Mouse (Mus musculus): Measurements from ENCODE around the gene Rnf41.

The Rnf41 gene

DNA sequence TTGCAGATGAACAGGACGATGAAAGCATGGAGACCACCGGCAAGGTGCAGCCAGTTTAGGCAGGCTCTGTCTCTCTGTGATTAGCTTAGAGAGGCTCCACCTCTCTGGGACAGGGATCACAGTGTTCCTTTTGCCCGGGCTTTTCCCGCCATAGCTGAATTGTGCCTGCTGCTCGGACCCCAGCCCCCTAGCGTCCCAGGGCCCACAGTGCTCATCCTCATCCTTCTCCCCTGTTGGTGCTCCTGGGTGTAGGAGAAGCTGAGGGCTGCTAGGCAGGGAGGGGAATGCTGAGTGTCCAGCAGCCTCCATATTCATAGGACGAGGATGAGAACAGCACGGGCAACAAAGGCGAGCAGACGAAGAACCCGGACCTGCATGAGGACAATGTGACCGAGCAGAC, 62.9 kb downstream of the Rnf41 start:
- DNase-seq (ENCODE audit: low spot score in 2 of 2): no peak

DNA sequence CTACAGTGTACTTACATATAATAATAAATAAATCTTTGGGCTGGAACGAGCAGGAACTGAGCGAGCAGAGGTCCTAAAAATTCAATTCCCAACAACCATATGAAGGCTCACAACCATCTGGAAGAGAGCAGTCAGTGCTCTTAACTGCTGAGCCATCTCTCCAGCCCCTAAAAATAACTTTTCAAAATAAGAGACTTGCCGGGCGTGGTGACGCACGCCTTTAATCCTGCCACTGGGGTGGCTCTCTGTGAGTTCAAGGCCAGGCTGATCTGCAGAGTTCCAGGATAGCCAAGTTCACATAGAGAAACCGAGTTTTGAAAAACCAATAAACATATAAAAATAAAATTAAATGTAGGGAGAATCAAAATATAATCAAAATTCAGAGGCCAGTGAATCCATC, 74.9 kb downstream of the Rnf41 start:
- DNase-seq (ENCODE audit: low spot score in 2 of 2): no peak

DNA sequence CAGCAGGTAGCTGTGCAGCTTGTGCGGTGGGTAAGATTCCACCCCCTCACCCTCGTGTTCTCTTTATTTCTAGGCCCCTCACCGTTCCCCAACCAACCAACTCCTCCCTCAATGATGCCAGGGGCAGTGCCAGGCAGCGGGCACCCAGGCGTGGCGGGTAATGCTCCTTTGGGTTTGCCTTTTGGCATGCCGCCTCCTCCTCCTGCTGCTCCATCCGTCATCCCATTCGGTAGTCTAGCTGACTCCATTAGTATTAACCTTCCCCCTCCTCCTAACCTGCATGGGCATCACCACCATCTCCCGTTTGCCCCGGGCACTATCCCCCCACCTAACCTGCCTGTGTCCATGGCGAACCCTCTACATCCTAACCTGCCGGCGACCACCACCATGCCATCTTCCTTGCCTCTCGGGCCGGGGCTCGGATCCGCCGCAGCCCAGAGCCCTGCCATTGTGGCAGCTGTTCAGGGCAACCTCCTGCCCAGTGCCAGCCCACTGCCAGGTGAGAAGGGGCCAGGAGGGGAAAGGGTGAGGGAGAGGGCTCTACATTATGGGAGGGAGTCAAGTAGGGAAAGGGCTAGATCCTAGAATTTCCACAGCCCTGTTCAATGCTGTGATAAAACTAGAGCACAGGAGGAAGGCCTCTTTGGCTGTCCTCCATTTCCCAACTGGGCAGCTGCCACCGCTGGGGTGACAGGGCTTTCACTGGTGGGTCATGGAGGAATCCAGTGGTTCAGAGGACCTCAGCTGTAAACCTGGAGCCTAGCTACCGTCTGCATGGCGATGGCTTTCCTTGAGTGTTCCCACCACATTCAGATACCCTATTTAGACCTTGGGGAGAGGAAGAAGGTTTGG, 76.6 kb downstream of the Rnf41 start:
- DNase-seq (ENCODE audit: low spot score in 2 of 2): no peak

DNA sequence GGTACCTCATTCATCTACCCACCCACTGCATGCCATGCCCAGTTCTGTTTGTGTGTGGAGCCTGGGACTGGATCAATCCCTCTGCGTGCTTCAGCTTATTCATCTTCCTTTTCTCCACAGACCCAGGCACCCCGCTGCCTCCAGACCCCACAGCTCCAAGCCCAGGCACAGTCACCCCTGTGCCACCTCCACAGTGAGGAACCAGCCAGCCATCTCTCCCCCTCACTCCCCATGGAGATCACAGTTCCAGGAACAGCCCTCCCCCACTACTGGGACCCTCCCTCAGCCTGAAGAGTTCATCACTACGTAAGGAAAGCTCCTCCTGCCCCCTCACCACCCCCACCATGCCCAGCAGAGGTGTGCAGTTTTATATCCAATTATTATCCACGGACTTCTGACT, 77.3 kb downstream of the Rnf41 start:
- no peak for DNase-seq (ENCODE audit: low spot score in 2 of 2)

DNA sequence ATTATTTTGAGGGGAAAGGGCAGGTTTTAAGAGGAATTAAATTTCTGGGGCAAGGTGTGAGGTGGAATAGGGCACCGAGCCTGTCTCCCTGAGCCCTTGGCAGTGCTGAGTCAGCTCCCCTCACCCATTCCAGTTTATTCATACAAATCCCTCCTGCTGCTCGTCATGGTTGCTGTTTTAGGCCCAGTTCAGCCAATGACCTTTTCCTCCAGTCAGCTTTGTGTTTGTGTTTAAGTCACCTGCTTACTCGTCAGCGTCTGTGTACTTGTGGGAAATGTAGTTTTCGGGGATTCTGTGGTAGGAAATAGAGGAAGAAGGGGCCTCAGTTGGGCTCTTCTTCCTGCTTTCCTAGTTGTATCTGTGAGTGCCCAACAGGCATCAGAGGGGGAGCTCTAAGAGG, 77.9 kb downstream of the Rnf41 start:
- no peak for DNase-seq (ENCODE audit: low spot score in 2 of 2)

DNA sequence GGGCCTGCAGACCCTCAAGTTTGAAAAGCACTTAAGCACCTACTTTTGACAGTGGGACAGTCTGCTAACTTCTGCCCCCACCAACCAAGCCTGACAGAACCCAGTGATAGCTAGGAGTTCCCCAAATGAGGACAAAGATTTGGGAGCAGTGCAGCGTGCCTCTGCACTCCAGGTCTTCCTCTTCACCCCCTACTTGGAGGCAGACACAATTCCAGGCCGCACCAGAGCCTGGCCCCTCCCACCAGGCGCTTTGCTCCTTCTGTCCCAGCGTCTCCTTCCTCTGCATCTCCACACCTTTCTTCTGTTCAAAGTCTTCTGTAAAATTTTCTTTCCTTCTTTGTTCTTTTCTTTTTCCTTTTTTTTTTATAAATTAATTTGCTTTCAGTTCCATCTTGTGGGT, 78.3 kb downstream of the Rnf41 start:
- no peak for DNase-seq (ENCODE audit: low spot score in 2 of 2)

DNA sequence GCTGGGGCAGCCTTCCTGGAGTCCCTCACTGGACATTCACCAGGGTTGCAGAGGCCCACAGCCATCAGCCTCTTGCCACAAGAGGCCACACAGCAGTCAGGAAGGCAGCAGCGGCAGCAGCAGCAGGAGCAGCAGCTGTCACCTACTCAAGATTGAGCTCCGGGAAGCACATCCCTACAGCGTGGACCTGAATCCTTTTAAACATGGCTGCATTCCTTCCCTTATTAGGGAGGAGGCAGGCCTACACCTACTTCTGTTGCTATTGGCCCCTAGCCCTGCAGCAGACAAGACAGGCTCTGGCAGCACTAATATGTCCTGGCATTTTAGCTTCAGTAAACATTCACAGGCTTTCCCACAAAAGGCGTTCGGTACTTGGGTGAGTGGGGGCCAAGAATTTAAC, 78.8 kb downstream of the Rnf41 start:
- DNase-seq (ENCODE audit: low spot score in 2 of 2): no peak

DNA sequence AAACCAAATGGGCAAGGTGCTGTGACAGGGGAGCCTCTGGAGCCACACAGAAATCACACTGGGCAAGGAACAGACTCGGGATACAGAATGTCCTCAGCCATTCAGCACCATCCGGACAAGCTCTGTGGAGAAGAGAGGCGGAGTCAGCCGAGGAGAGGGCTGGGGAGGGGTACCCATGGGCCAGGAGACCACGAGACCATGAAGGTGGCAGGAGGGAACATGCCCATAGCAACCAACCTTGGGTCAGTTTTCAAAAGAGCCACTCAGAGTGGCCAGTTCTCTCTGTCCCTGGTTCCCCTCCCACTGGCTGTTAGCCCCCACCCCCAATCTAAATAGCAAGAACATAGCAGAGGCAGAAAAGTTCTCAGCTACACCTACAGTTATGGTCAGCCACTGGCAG, 79.5 kb downstream of the Rnf41 start:
- DNase-seq (ENCODE audit: low spot score in 2 of 2): no peak

All from spleen, postnatal 36 days (tissue).